Mouse (Mus musculus): ENCODE measurements around the gene Pitpnm1. TPM values are rescaled to one million over a fixed set of nuclear protein-coding genes. Genes with fewer than 3 reads are reported as not detected.

The Pitpnm1 gene
- 20.0 and 22.2 TPM in 2 replicates for polyA plus RNA-seq (2015; fragmentation: Nextera tagmentation; extraction: Ambion mirVana)

DNA sequence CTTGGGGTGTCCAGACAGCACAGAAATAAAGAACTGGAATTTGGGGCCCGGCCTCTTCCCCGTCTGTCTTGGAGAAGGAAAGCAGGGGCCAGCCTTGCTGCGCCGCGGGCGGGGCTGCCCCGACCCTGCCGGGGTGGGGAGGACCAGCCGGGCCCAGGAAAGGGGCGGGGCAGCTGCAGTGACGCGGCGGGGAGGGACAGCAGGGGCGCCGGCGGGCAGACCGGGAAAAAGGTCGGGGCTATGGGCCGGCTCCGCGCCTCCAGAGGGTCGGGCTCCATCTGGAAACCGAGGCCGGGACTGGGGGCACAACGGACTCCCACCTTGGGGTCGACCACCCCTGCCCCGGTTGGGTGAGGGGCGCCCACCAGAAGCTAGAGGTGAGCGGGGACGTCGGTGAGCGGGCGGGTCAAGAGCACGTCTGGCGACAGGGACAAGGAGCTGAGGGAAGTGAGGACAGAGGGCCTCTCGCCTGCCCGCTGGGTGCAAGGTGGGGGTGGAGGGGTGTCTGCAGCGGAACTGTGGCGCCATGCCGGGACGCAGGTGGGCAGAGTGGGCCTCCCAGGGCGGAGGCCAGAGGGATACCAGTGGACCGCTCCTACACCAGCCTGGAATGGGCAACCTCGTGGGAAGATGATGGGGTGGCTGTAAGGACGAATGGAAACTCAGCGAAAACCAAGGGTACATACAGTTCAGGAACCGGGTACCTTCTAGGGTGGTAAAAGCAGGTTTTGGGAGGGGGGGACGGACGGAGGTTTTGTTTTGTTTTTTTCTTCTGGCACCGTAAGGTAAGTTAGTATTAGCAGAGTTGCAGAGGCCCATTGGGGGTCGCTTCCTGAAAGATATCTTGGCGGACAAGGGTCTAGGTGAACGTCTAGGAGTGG, at the start of gene Pitpnm1:
TSS of gene Pitpnm1 (plus strand) at position 162 of the 881 bp plus-strand sequence.
- WGBS = under 1% methylated on average over 51 of the region's 53 CpGs

GRCm38 (mm10) chr19:4051016-4051415, 48.8 kb upstream of the Pitpnm1 start:
- no peaks in the 10 kb centered on the region for H3K27me3 ChIP-seq (ENCODE audit: insufficient read depth, low read length)
- H3K4me2 ChIP-seq (replicated peaks; ENCODE audit: low read depth, low read length) = no peak overlapping the region
- no peak overlapping the region for H3K27ac ChIP-seq (ENCODE audit: low read length)
- no peak overlapping the region for H3K4me3 ChIP-seq (ENCODE audit: low read length)
- no peaks in the 10 kb centered on the region for H3K4me1 ChIP-seq (ENCODE audit: insufficient read depth, low read length)
- H3K9me3 ChIP-seq (ENCODE audit: low read length) = no peaks in the 10 kb centered on the region; the same call in 1 of the 2 replicates
- WGBS = 91% methylated on average over 5 of the region's 5 CpGs
- H3K9ac ChIP-seq (replicated peaks; ENCODE audit: low read length) = no peak overlapping the region
- H3K36me3 ChIP-seq (ENCODE audit: insufficient read depth, low read length) = no peaks in the 10 kb centered on the region
- no peak for ATAC-seq (ENCODE audit: low FRiP score, low TSS enrichment)

More for the DNA sequence above, at the start of gene Pitpnm1:
- H3K4me2 ChIP-seq (replicated peaks; ENCODE audit: low read depth, low read length) = peak within 1 kb of the TSS; percentile 86
- peak within 1 kb of the TSS; percentile 67 for H3K9ac ChIP-seq (replicated peaks; ENCODE audit: low read length)
- no peaks in the 10 kb centered on the region for H3K36me3 ChIP-seq (ENCODE audit: insufficient read depth, low read length)
- H3K4me3 ChIP-seq (ENCODE audit: low read length) = peak within 1 kb of the TSS; percentile 53
- no peak for ATAC-seq (ENCODE audit: low FRiP score, low TSS enrichment)
- H3K27ac ChIP-seq (ENCODE audit: low read length) = peak within 1 kb of the TSS; percentile 32; the same call in 1 of the 2 replicates
- H3K27me3 ChIP-seq (ENCODE audit: insufficient read depth, low read length) = peaks cover 25% of the 10 kb centered on the region
- H3K4me1 ChIP-seq (ENCODE audit: insufficient read depth, low read length) = peaks cover 45% of the 10 kb centered on the region
- H3K9me3 ChIP-seq (ENCODE audit: low read length) = no peaks in the 10 kb centered on the region

GRCm38 (mm10) chr19:4051741-4052515, 47.9 kb upstream of the Pitpnm1 start:
- no peak for ATAC-seq (ENCODE audit: low FRiP score, low TSS enrichment)
- Histone ChIP-seq H3K27ac (ENCODE audit: low read length) (no peak overlapping the region), H3K4me2 (replicated peaks; ENCODE audit: low read depth, low read length) (no peak overlapping the region), H3K27me3 (ENCODE audit: insufficient read depth, low read length) (no peaks in the 10 kb centered on the region), H3K4me1 (ENCODE audit: insufficient read depth, low read length) (no peaks in the 10 kb centered on the region), H3K36me3 (ENCODE audit: insufficient read depth, low read length) (no peaks in the 10 kb centered on the region), H3K9me3 (ENCODE audit: low read length) (no peaks in the 10 kb centered on the region; the same call in 1 of the 2 replicates), H3K4me3 (ENCODE audit: low read length) (no peak overlapping the region), H3K9ac (replicated peaks; ENCODE audit: low read length) (no peak overlapping the region)
- WGBS = 52% methylated on average over 10 of the region's 10 CpGs

GRCm38 (mm10) chr19:4052516-4053030, 47.2 kb upstream of the Pitpnm1 start:
- Histone ChIP-seq H3K9ac (replicated peaks; ENCODE audit: low read length) (no peak overlapping the region), H3K4me1 (ENCODE audit: insufficient read depth, low read length) (no peaks in the 10 kb centered on the region), H3K4me3 (ENCODE audit: low read length) (no peak overlapping the region), H3K4me2 (replicated peaks; ENCODE audit: low read depth, low read length) (no peak overlapping the region), H3K27me3 (ENCODE audit: insufficient read depth, low read length) (no peaks in the 10 kb centered on the region), H3K36me3 (ENCODE audit: insufficient read depth, low read length) (no peaks in the 10 kb centered on the region), H3K9me3 (ENCODE audit: low read length) (no peaks in the 10 kb centered on the region; the same call in 1 of the 2 replicates), H3K27ac (ENCODE audit: low read length) (no peak overlapping the region)
- WGBS = 75% methylated on average over 5 of the region's 5 CpGs
- ATAC-seq (ENCODE audit: low FRiP score, low TSS enrichment) = no peak

- H3K27me3 ChIP-seq (ENCODE audit: insufficient read depth, low read length) = no peaks in the 10 kb centered on the region
- no peak for ATAC-seq (ENCODE audit: low FRiP score, low TSS enrichment)
- H3K4me2 ChIP-seq (replicated peaks; ENCODE audit: low read depth, low read length) = no peak overlapping the region
- H3K9me3 ChIP-seq (ENCODE audit: low read length) = no peaks in the 10 kb centered on the region; the same call in 1 of the 2 replicates
- H3K4me3 ChIP-seq (ENCODE audit: low read length) = no peak overlapping the region
- H3K4me1 ChIP-seq (ENCODE audit: insufficient read depth, low read length) = no peaks in the 10 kb centered on the region
- H3K27ac ChIP-seq (ENCODE audit: low read length) = no peak overlapping the region
- WGBS = 91% methylated on average over 5 of the region's 5 CpGs
- H3K9ac ChIP-seq (replicated peaks; ENCODE audit: low read length) = no peak overlapping the region
- no peaks in the 10 kb centered on the region for H3K36me3 ChIP-seq (ENCODE audit: insufficient read depth, low read length)
Observed at GRCm38 (mm10) chr19:4054613-4055012, 45.2 kb upstream of the Pitpnm1 start.

DNA sequence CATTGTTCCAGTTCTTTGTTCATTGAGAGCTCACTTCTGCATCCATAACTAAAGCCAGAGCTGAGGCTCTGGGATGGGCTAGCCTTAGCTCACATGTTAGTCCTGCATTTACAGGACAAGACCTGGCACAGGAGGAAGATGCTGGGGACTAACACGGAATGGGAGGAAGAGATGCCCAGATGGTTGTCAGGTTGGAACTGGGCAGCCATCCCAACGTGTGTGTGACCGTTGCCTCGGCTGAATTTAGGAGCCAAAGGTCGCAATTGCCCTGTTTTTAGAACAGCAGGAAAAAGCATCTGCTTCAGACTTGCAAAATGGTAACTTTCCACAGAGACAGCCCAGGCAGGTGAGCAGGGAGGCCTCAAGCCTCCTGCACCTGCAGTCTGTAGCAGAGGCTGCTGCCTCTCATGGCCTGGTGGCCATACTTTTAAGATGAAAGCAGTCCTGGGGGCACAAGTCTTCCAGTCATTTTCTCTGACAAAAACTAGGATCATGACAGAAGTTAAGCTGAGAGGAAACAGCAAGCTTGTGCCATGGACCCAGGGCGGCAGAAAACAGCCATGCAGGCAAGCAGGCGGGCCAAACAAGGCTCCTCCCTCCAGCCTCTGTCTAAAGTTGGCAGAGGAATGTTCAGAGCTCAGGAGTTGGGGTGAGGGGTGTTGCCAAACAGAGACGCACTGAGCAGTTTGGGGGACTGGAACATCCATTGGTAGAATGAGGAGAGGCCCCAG, 44.4 kb upstream of the Pitpnm1 start:
- H3K4me1 ChIP-seq (ENCODE audit: insufficient read depth, low read length) = no peaks in the 10 kb centered on the region
- no peak for ATAC-seq (ENCODE audit: low FRiP score, low TSS enrichment)
- no peak overlapping the region for H3K4me2 ChIP-seq (replicated peaks; ENCODE audit: low read depth, low read length)
- H3K9ac ChIP-seq (replicated peaks; ENCODE audit: low read length) = no peak overlapping the region
- 75% methylated on average over 8 of the region's 8 CpGs for WGBS
- no peaks in the 10 kb centered on the region for H3K27me3 ChIP-seq (ENCODE audit: insufficient read depth, low read length)
- no peaks in the 10 kb centered on the region for H3K36me3 ChIP-seq (ENCODE audit: insufficient read depth, low read length)
- no peak overlapping the region for H3K27ac ChIP-seq (ENCODE audit: low read length)
- no peaks in the 10 kb centered on the region; the same call in 1 of the 2 replicates for H3K9me3 ChIP-seq (ENCODE audit: low read length)
- no peak overlapping the region for H3K4me3 ChIP-seq (ENCODE audit: low read length)

- Histone ChIP-seq H3K36me3 (ENCODE audit: insufficient read depth, low read length) (no peaks in the 10 kb centered on the region), H3K9ac (replicated peaks; ENCODE audit: low read length) (0 out of 2 replicates have a peak overlapping the region, but pooled peaks have one; percentile 18), H3K27me3 (ENCODE audit: insufficient read depth, low read length) (no peaks in the 10 kb centered on the region), H3K4me1 (ENCODE audit: insufficient read depth, low read length) (no peaks in the 10 kb centered on the region), H3K4me2 (replicated peaks; ENCODE audit: low read depth, low read length) (no peak overlapping the region), H3K27ac (ENCODE audit: low read length) (no peak overlapping the region), H3K4me3 (ENCODE audit: low read length) (no peak overlapping the region), H3K9me3 (ENCODE audit: low read length) (no peaks in the 10 kb centered on the region)
- ATAC-seq (ENCODE audit: low FRiP score, low TSS enrichment) = peak; percentile 9; the same call in 1 of the 2 replicates
- 56% methylated on average over 15 of the region's 15 CpGs for WGBS
Observed at GRCm38 (mm10) chr19:4055947-4056693, 43.7 kb upstream of the Pitpnm1 start.

DNA sequence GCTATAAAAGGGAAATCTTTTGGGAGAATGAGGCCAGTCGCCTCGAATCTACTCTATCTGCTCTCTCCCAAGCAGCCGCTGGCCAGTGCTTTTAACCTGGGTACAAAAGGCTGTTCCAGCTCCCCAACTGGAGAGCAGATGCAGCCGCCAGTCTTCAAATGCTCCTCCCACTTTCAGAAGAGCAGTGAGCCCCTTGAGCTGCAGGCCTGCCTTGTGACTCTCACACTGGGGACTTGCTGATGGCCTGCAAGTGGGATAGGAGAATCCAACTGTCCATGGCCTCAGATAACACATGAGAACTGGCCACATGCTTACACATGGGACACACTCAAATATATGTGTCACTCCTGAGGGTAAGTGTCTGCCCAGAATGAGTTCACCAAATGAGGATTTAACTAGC, 43.1 kb upstream of the Pitpnm1 start:
- Histone ChIP-seq H3K9ac (replicated peaks; ENCODE audit: low read length) (0 out of 2 replicates have a peak overlapping the region, but pooled peaks have one; percentile 18), H3K9me3 (ENCODE audit: low read length) (no peaks in the 10 kb centered on the region), H3K4me1 (ENCODE audit: insufficient read depth, low read length) (no peaks in the 10 kb centered on the region), H3K4me2 (replicated peaks; ENCODE audit: low read depth, low read length) (no peak overlapping the region), H3K27ac (ENCODE audit: low read length) (no peak overlapping the region), H3K4me3 (ENCODE audit: low read length) (no peak overlapping the region), H3K36me3 (ENCODE audit: insufficient read depth, low read length) (no peaks in the 10 kb centered on the region), H3K27me3 (ENCODE audit: insufficient read depth, low read length) (no peaks in the 10 kb centered on the region)
- WGBS = 53% methylated on average over 4 of the region's 4 CpGs
- ATAC-seq (ENCODE audit: low FRiP score, low TSS enrichment) = no peak

DNA sequence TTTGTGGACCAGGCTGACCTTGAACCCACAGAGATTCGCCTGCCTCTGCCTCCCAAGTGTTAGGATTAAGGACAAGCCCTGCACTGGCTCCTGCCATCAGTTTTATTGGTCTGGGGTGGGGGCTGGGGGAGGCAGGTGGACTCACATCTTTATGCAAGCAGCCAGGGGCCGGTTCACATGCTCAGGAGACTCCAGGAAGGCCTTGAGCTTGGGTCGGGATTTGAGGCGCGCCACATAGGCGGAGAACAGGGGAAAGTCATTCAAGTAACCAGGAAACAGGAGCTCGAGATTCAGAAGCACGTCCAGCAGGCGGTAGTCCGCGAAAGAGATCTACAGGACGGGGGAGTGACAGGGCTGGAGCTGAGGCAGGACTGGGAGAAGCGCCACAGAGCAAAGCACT, 42.4 kb upstream of the Pitpnm1 start:
- no peak overlapping the region for H3K4me2 ChIP-seq (replicated peaks; ENCODE audit: low read depth, low read length)
- ATAC-seq (ENCODE audit: low FRiP score, low TSS enrichment) = no peak
- H3K27ac ChIP-seq (ENCODE audit: low read length) = no peak overlapping the region
- WGBS = 76% methylated on average over 13 of the region's 13 CpGs
- no peaks in the 10 kb centered on the region for H3K36me3 ChIP-seq (ENCODE audit: insufficient read depth, low read length)
- no peaks in the 10 kb centered on the region for H3K4me1 ChIP-seq (ENCODE audit: insufficient read depth, low read length)
- no peaks in the 10 kb centered on the region for H3K9me3 ChIP-seq (ENCODE audit: low read length)
- no peaks in the 10 kb centered on the region for H3K27me3 ChIP-seq (ENCODE audit: insufficient read depth, low read length)
- no peak overlapping the region for H3K4me3 ChIP-seq (ENCODE audit: low read length)
- no peak overlapping the region for H3K9ac ChIP-seq (replicated peaks; ENCODE audit: low read length)

Measured in kidney, embryonic 16.5 days (tissue).